Mouse (Mus musculus): ENCODE measurements at regions not wholly inside any gene's neighbourhood (a gene's known extent, or its start where the extent isn't known, plus 50 kb on each side); places are given as distances from the start of the nearest gene placed in this dataset.

DNA sequence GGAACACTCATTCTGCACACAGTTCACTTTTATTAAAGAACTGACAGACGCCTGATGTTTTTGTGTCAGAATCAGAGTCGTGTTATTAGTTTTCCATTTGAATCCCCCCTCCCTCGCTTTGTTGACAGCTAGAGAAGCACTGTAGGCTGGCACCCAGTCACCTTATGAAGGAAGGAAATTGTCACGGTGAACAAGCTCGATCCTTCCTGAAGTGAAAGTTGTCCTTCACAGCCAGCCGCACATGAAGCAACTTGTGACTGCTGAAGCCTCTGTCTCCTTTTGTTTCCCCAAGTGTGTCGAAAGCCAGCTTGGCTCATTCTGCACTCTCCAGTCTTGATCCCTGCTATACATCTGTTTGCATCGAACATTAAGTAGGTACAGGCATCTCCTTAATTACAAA is 364.6 kb upstream of the Ubash3b start:
- TF ChIP-seq CTCF (IDR thresholded peaks at IDR 0.05; ENCODE audit: low read depth, low read length), result no peak
- no peak for TF ChIP-seq TAL1 (conservative IDR thresholded peaks at IDR 0.05; ENCODE audit: low read depth, low read length)

Measured in G1E (cell line).